Mouse (Mus musculus): ENCODE results near the gene Hap1. TPM values are rescaled to one million over a fixed set of nuclear protein-coding genes. Genes with fewer than 3 reads are reported as not detected.

Hap1 gene
- polyA plus RNA-seq, 1 experiment = 35.2 TPM

DNA sequence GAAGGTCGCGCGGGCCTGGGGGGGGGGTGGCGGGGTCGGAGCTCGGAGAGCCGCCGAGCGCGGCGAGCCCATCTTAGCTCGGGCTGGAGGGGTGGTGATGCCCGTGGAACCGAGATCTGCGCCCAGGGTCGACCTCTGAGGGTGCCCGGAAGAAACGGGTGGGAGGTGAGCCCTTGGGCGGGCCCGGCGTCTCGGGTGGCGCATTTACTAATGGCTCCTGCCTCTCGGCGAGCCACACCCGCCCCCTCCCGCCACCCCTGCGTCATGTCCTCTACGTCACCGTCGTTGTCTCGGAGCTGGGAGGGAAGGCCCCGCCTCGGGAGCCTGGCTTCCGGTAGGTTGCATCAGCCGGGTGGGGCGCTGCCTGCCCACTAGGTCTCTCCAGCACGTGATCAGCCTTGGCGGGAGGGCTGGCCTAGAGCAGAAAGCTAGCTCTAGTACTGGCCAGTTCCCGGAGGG lies 35.7 kb downstream of the Hap1 start:
- Histone ChIP-seq H3K27ac (ENCODE audit: control insufficient read depth, insufficient read depth, low read depth, low read length) (peak overlapping the region; percentile 68), H3K36me3 (ENCODE audit: control insufficient read depth, insufficient read depth, low read length) (no peaks in the 10 kb centered on the region), H3K4me3 (ENCODE audit: control insufficient read depth, low read depth, low read length) (peak overlapping the region; percentile 90), H3K4me1 (ENCODE audit: control insufficient read depth, insufficient read depth, low read length) (peaks cover 4% of the 10 kb centered on the region), H3K27me3 (ENCODE audit: control insufficient read depth, insufficient read depth, low read length) (no peaks in the 10 kb centered on the region)
- TF ChIP-seq POLR2A (IDR thresholded peaks at IDR 0.05; ENCODE audit: control insufficient read depth, low read depth, low read length) (peak; percentile 73), CTCF (IDR thresholded peaks at IDR 0.05; ENCODE audit: control insufficient read depth, insufficient read depth, insufficient replicate concordance, low read depth, low read length) (no peak)

DNA sequence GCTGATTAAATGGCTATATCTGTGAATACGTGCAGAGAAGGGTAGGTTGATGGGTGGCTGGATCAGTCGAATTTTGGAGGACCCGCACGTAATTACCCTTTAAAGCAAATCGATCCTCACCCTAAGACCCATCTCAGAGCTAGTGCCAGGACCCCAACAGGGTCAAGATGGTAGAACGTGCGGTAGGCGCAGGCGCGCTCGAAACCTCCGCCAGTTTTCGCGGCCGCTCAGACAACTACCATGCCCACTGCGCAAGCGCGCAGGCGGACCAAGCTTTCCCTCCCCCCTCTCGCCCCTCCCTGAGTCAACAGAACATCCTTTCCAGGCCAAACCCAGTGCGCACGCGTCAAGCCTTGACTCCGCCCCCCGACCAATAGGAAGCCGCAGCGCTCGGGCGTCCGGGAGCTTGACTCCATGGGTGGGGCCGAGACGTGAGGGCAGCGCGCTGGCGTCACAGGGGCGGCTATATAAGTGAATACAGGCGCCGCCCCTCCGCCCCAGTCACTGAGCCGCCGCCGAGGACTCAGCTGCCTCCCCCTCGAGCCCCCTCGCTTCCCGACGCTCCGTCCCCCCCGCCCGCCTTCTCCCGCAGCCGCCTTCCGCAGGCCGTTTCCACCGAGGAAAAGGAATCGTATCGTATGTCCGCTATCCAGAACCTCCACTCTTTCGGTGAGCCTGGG lies 36.3 kb downstream of the Hap1 start, which contains the start of gene Eif1:
TSS of gene Eif1 (plus strand) at position 394 of the 680 bp plus-strand sequence.
- Histone ChIP-seq H3K36me3 (ENCODE audit: control insufficient read depth, insufficient read depth, low read length) (no peaks in the 10 kb centered on the region), H3K27me3 (ENCODE audit: control insufficient read depth, insufficient read depth, low read length) (no peaks in the 10 kb centered on the region), H3K4me1 (ENCODE audit: control insufficient read depth, insufficient read depth, low read length) (peaks cover 4% of the 10 kb centered on the region), H3K27ac (ENCODE audit: control insufficient read depth, insufficient read depth, low read depth, low read length) (peak within 1 kb of the TSS; percentile 78), H3K4me3 (ENCODE audit: control insufficient read depth, low read depth, low read length) (peak within 1 kb of the TSS; percentile 90)
- no peak for TF ChIP-seq CTCF (IDR thresholded peaks at IDR 0.05; ENCODE audit: control insufficient read depth, insufficient read depth, insufficient replicate concordance, low read depth, low read length)
- peak; percentile 78 for TF ChIP-seq POLR2A (IDR thresholded peaks at IDR 0.05; ENCODE audit: control insufficient read depth, low read depth, low read length)

DNA sequence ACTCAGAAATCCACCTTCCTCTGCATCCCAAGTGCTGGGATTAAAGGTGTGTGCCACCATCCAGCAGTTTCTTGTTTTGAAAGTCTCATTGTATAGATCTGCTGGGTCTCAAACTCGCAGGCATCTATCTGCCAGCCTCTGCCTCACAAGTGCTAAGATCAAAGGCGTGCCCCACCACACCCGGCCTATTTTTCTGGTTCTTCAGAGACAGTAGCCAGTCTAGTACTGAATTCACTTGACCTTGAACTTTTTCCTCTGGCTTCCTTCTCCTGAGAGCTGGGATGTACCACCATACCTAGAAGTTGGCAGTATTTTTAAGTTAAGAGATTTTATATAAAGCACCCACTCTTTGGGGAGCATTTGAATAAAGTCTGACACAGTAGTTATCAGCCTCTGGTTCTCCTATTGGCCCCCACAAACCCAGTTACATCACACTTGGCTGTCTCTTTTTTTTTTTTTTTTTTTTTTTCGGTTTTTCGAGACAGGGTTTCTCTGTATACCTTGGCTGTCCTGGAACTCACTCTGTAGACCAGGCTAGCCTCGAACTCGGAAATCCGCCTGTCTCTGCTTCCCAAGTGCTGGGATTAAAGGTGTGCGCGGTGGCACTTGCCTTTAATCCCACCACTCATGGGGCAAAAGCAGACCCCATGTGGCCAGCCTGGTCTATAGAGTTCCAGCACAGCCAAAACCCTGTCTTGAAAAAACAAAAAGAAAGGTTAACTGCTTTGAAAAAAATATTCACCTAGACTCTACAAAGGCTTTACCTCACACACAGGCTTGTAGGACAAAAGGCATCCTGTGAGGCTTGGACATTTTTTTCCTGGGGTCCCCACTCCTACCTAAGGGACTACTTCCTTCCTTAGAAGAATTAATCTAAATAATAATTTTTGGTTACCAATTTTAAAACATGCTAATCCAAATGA lies 37.1 kb downstream of the Hap1 start:
- H3K27ac ChIP-seq (ENCODE audit: control insufficient read depth, insufficient read depth, low read depth, low read length) = peak overlapping the region; percentile 45
- no peaks in the 10 kb centered on the region for H3K36me3 ChIP-seq (ENCODE audit: control insufficient read depth, insufficient read depth, low read length)
- H3K27me3 ChIP-seq (ENCODE audit: control insufficient read depth, insufficient read depth, low read length) = no peaks in the 10 kb centered on the region
- peak overlapping the region; percentile 90 for H3K4me3 ChIP-seq (ENCODE audit: control insufficient read depth, low read depth, low read length)
- no peak for TF ChIP-seq POLR2A (IDR thresholded peaks at IDR 0.05; ENCODE audit: control insufficient read depth, low read depth, low read length)
- no peak for TF ChIP-seq CTCF (IDR thresholded peaks at IDR 0.05; ENCODE audit: control insufficient read depth, insufficient read depth, insufficient replicate concordance, low read depth, low read length)
- H3K4me1 ChIP-seq (ENCODE audit: control insufficient read depth, insufficient read depth, low read length) = peaks cover 4% of the 10 kb centered on the region

DNA sequence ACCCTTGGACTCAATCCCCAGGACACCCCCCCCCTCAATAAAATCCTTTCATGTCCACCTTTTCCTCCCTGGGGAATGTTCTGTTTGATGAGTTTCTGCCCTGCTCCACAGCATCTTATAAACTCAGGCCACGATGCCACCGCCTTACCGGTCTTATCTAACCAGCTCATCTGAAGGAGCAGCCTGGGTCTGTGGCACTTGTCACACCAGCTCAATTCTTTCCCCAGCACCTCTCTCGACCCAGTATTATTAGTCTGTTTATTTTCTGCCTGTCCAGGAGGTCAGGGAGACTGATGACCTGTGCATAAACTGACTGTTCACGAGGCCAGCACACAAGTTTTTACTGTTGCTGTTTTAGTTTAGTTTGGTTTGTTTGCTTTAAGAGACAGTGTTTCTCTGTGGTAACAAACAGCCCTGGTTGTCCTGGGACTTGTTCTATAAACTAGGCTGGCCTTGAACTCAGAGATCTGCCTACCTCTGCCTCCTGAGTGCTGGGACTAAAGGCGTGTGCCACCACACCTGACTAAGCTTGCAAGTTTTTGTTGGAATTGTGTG lies 38.0 kb downstream of the Hap1 start:
- no peak for TF ChIP-seq CTCF (IDR thresholded peaks at IDR 0.05; ENCODE audit: control insufficient read depth, insufficient read depth, insufficient replicate concordance, low read depth, low read length)
- TF ChIP-seq POLR2A (IDR thresholded peaks at IDR 0.05; ENCODE audit: control insufficient read depth, low read depth, low read length) = no peak
- Histone ChIP-seq H3K27ac (ENCODE audit: control insufficient read depth, insufficient read depth, low read depth, low read length) (no peak overlapping the region), H3K36me3 (ENCODE audit: control insufficient read depth, insufficient read depth, low read length) (no peaks in the 10 kb centered on the region), H3K4me1 (ENCODE audit: control insufficient read depth, insufficient read depth, low read length) (peaks cover 4% of the 10 kb centered on the region), H3K4me3 (ENCODE audit: control insufficient read depth, low read depth, low read length) (no peak overlapping the region), H3K27me3 (ENCODE audit: control insufficient read depth, insufficient read depth, low read length) (no peaks in the 10 kb centered on the region)

DNA sequence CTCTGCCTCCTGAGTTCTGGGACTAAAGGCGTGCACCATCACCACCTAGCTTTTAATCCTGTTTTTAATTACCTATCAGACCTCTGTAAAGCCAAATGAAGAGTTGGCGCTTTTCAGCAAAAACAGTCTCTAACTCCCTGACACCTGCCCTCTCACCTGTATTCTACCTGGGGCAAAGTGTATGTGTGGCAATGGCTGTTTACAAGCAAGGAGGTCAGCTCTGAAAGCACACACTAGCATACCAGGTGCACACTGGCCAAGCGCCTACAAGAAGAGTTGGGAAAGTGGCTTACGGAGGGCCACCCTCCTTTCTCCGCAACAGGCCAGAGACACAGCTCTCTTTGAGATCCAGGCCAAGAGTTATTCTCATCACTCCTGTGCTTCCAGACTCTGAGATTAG lies 40.5 kb downstream of the Hap1 start:
- Histone ChIP-seq H3K4me3 (ENCODE audit: control insufficient read depth, low read depth, low read length) (no peak overlapping the region), H3K4me1 (ENCODE audit: control insufficient read depth, insufficient read depth, low read length) (peaks cover 4% of the 10 kb centered on the region), H3K27ac (ENCODE audit: control insufficient read depth, insufficient read depth, low read depth, low read length) (no peak overlapping the region), H3K27me3 (ENCODE audit: control insufficient read depth, insufficient read depth, low read length) (no peaks in the 10 kb centered on the region), H3K36me3 (ENCODE audit: control insufficient read depth, insufficient read depth, low read length) (no peaks in the 10 kb centered on the region)
- no peak for TF ChIP-seq POLR2A (IDR thresholded peaks at IDR 0.05; ENCODE audit: control insufficient read depth, low read depth, low read length)
- TF ChIP-seq CTCF (IDR thresholded peaks at IDR 0.05; ENCODE audit: control insufficient read depth, insufficient read depth, insufficient replicate concordance, low read depth, low read length) = no peak

DNA sequence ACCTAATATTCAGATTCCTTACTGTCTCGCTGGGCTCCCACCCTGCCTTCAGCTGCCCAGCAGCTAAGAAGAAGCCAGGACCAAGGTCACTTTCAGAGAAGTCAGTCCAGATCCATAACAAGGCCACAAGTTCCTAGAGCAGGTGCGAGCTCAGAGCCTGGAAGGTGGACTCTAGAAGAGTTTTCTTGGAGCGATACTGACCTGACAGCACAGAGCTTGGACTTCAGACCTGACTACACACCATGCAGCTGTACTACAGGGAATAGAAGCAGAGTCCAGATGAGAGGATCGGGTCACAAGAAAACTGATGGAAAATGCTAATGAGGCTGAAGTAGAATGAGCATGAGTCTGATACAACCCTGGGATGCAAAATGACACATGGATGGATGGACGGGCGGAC lies 42.5 kb downstream of the Hap1 start:
- no peaks in the 10 kb centered on the region for H3K36me3 ChIP-seq (ENCODE audit: control insufficient read depth, insufficient read depth, low read length)
- H3K4me3 ChIP-seq (ENCODE audit: control insufficient read depth, low read depth, low read length) = no peak overlapping the region
- no peaks in the 10 kb centered on the region for H3K27me3 ChIP-seq (ENCODE audit: control insufficient read depth, insufficient read depth, low read length)
- TF ChIP-seq POLR2A (IDR thresholded peaks at IDR 0.05; ENCODE audit: control insufficient read depth, low read depth, low read length) (no peak), CTCF (IDR thresholded peaks at IDR 0.05; ENCODE audit: control insufficient read depth, insufficient read depth, insufficient replicate concordance, low read depth, low read length) (no peak)
- no peak overlapping the region for H3K27ac ChIP-seq (ENCODE audit: control insufficient read depth, insufficient read depth, low read depth, low read length)
- H3K4me1 ChIP-seq (ENCODE audit: control insufficient read depth, insufficient read depth, low read length) = peaks cover 2% of the 10 kb centered on the region

Measured in testis, adult 2 months (tissue).